Mouse (Mus musculus) naive thymus-derived CD4-positive, alpha-beta T cell, adult 2 months (primary cell): ENCODE data around the gene Rnf224.

Experiments used
- DNase-seq: peaks from one replicate; pipeline ENCODE4 v3.0.0-alpha.2; 2011; ENCODE audit warnings: low read depth

Rnf224 gene

DNA sequence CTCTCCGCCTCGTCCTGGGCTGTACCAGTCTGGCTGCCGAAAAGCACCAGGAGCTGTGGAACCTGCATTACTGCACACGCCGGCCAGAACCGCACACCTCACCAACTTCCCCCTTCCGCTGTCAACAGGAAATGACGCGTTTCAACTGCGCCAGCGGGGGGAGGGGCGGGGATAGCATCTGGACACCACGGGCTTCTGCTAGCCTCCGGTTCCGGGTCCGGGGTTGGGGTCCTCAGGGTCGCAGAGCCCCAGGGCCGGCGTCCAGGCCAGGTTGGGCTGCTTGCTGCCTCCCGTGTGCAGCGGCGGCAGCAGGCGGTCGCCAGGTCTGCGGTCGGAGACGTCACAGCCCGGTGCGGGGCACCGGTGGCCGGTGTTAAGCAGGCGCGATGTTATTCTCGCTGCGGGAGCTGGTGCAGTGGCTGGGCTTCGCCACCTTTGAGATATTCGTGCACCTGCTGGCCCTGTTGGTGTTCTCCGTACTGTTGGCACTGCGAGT is 18.7 kb upstream of the Rnf224 start, which contains the start of gene Tmem203:
TSS of gene Tmem203 (plus strand) at position 156 of the 496 bp plus-strand sequence.
- DNase-seq = peak; percentile 94

DNA sequence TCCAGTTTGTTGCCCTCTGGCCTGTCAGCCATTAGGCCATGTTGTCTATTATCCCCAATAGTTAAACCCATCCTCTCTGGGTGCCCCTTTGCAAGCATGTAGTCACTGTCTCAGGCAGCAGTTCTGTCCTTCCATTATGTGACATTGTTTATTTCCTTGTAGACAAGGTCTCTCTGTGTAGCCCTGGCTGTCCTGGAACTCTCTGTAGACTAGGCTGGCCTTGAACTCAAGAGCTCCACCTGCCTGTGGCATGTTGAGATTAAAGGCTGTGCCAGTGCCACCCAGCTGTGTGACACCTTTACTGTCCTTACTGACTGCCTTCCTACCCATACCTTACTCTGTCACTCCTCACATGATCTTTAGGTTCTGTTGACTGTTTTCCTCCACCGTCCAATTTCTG is 15.7 kb upstream of the Rnf224 start:
- DNase-seq = peak; percentile 61

DNA sequence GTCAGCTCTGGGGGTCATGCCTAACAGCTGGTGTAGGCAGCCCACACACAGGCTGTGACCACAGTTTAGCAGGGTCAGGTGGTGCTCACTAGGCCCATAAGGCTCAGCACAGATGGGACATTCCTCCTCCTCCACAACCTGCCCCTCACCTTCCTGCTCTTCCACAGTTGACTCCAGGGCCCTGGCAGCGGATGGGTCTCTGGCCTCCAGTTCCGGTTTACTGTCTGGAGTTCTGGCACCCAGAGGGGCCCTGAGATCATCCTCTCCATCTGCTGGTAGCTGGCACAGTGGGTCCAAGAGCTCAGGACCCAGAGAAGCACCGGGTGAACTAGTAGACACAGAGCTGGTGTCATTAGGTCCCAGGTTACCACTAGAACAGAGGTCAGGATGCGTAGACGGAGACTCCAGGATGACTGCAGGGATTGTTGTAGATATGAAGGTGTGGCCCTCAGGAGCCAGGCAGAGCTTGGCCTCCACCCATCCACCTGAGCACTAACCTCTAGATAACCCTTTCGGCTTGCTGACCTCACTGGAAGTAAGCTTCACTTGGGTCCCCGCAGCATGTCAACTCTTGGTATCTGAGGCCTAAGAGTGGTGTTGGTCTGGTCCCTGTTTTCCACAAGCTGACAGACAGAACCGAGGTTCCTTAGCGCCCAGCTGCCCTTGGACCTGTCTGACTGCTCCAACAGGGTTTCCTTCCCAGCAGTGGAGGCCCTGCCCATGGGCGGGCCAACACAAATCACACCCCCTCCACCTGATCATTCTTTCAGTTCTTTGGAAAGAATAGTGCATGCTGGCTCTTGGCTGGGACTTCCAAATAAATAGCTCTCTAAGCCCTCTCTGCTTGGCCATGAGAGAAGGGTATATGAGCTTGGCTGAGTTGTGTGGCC is 9.8 kb upstream of the Rnf224 start, which contains the start of gene AL732309.1:
TSS of gene AL732309.1 (minus strand) at position 681 of the 890 bp plus-strand sequence.
- no peak for DNase-seq

DNA sequence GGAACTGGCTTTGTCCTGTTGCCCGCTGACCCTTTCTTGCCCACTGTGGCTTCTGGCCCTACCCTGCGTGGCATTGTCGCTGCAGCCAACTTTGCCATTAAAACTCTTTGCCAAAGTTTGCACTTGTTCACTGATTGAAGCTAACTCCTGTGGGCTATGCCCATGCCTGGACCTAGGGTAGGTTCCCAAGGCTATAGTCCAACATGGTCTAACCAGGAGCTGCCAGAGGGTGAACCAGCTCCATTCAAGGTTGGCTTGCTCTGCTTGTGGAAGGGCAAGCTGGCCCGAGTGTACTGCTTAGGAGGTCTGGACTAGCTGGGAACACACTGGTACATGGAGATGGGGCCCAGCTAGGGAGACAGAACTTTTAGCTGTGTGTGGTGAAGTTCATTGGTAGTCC is 7.6 kb upstream of the Rnf224 start:
- no peak for DNase-seq

DNA sequence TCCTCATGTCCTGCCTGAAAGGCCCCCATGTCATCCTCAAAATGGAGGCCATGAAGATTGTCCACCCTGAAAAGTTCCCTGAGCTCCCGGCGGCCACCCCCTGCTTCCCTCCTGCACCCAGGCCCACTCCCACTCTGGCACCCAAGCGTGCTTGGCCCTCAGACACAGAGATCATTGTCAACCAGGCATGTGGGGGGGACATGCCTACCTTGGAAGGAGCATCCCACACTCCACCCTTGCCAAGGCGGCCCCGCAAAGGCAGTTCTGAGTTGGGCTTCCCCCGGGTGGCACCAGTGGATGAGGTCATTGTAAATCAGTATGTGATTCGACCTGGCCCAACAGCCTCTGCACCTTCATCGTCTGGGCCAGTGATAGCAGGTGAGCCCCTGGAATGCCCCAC is 6.8 kb upstream of the Rnf224 start:
- no peak for DNase-seq

DNA sequence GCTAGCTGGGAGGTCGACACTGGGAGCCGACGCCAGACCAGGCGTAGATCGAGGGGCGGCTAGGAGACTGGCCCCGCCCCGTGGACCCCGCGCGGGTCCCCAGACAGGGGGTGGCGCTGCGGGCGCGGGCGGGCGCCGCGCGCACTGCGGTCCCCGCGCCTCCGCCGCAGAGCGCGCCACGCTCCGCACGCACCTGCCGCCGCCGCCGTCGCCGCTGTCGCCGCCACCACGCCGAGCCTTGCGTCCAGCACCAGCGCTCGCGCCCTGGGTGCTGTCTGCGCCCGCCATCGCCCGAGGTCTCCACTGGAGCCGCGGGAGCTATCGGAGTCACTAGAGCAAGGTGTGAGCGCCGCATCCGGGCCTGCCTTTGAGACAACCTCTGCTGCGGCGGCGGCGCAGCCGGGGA is 5.5 kb upstream of the Rnf224 start, which contains the start of the genes Rnf208 and Cysrt1:
TSS of gene Rnf208 (plus strand) at position 155 of the 406 bp plus-strand sequence.
TSS of gene Cysrt1 (minus strand) at position 352 of the 406 bp plus-strand sequence.
- peak; percentile 48 for DNase-seq

DNA sequence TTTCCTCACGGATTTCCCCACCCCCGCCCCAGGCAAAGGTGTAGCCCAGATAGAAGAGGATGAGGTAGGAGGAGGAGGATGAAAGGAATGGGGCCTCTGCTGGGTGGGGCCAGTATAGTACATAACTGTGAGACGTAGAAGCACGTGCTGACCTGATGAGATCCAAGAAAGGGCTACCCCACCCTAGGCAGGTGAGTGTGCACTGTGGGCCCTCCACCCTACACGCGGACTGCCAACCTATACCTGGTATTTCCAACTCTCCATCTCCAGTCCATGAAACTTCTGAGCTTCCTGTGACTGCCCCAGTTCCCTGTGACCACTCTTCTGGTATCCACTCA is 4.8 kb upstream of the Rnf224 start:
- DNase-seq = peak; percentile 45

DNA sequence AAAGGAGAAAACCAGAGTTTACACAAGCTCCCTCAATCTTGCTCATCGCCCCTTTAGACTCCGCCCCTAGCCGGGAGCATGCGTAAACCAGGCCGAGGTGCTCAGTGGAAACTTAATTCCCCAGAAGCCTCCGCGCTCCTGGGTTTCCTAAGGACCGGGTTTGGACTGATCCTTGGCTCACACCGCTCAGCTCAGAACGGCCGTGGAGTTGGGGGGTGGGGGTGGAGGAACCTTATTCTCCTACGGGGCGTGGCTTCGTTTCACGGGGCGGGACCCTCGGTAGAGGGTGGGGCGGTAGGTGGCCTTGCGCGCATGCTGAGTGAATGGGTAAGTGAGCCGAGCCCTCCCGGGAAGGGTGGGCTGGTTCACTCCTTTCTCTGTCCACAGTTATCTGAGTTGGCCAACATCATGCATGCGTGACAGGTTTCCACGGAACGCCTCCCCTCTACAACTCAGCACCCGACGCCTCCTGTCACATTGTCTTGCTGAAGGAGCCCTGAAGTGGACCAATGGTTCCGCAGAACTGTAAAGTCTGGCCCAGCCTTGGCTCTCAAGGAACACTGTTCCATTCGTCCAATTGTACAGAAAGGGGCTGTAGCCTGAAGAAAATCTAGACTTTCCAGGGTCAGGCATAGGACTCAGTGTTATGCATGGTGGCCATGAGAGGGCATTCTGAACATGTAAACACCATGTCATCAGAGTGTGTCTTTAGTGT is 4.3 kb upstream of the Rnf224 start:
- DNase-seq = peak; percentile 75

DNA sequence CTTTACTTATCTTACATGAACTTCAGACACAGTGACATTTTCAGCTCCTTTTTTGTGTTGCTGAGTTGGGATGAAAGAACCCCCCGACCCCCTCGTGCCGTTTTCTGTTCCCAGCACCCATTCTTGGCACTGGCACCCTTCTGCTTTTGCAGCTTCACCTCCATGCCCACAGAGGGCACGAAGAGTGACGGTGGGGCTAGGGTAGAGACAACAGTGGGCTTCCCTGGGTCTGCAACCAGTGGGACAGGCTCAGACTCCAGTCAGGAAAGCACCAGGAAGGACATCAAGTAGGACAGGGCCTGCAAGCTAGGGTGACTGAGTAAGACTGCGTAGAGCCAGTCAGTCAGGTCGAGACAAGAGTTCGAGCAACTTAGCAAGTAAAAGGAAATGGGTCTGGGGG is 3.7 kb upstream of the Rnf224 start:
- no peak for DNase-seq

DNA sequence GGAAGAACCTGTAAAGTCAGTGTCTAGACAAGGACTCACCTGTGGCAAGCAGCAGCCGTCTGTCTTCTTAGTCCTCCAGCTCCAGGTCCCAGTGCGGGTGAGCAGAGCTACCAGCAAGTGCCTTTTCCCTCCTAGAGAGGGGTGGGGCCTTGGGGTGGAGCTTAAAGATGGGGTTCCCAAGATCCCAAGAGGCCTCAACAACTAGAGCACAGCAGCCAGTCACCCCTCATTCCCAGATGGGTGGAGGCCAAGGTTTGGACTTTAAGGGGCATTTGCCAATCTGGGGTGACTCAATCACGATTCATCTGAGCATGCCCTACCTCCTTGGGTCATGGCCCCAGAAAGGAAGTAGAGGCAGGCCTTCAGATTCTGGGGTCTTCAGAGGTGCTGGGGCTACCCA is 3.2 kb upstream of the Rnf224 start:
- no peak for DNase-seq

DNA sequence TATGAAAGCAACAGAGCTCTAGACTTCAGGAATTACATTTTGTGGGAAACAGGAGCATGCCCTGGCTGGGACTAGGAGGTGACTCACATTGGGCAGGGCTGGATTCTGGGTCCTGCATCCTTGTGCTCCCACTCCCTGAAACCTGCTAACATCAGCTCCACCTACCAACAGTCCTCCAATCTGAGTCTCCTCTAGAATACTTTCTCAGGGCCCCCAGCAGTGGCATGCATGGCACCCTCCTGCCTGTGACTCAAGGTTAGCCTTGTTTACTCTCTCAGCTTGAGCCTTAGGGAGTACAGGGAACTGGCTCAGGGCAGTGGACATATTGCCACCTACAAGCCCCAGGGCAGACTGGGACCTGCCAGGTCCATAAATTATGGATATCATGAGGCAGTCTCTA is 1.5 kb upstream of the Rnf224 start:
- DNase-seq = no peak

DNA sequence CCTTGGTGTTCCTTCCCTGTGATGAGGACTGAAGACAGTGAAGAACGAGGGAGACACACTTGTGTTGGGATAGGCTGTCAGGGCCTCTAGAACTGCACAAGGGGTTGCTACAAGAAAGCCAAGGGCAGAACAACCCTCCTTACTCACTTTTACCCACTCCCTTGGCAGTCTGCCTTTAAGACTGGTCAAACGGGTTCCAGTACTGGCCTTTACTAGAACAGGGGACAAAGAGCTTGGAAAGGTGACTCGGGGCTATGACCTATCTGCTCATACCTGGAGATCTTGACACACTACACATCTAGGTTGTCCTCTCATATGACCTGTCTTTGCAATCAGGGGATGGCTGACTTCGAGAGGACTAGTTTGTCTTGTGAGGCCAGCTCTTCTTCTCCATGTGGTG is 935 bp upstream of the Rnf224 start:
- no peak for DNase-seq

DNA sequence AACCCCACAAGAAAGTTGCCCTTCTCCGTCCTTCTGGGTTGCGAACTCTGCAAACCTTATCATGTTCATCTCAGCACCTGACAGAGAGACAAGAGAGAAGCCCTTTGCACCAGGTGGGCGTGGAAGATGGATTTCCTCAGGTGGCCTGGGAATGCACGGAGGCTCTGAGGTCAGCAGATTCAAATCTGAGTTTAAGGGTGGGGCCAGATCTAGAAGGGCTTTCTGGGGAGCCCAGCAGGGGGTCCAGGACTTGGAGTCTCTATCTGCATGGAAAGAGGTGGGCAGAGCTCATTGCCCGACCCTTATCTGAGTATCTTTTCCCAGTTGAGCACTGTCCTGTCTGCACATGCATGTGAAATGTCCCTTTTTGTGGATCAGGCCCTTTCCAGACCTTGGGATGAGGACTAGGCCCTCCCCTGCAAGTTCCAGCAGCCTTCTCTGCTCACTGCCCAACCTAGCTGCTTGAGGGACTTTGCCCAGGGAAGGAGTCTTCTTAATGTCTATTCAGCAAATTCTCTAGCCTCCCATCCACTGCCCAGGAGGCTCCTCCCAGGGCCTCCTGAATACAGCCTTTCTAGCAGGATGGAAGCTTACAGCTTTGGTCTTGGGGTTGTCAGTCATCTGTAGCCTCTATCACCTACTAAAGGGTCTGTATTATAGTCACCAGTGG is 1.9 kb downstream of the Rnf224 start:
- no peak for DNase-seq

DNA sequence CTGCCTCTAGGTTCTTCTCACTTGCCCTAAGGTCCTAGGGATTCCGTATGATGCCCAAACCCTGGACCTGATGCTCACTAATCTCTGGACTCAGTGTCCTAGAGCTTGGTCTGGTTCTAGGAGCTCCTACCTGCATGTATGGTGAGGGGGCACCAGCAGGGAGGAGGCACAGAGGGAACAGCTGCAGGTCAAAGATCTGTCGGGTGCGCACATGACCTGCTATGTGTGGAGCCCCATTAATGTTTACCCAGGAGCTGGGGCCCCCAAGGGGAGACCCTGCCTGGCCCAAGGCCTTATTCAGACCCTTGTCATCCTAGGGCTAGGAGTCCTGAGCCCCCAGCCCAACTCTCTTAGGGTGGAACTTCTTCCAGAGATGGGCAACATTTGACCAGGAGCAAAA is 2.5 kb downstream of the Rnf224 start, which contains the start of gene Slc34a3:
TSS of gene Slc34a3 (minus strand) at position 315 of the 400 bp plus-strand sequence.
- no peak for DNase-seq

DNA sequence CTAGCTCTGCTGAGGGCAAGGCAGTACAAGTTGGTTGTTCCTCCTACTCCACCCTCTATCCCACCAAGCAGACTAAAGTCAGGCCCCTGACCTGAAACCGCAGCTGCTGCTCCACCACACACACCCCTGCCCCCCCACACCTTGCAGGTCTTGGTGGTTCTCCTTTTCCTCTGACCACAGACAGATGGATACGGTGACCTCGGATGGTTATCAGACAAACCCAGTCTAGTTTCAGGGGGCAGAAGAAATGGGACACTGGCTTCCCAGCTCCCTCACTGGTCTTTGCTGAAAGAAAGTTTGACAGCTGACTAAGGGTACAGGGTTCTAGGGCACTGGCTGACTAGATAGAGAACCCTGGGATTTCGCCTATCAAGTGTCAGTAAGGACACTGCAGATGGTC is 3.2 kb downstream of the Rnf224 start:
- no peak for DNase-seq

DNA sequence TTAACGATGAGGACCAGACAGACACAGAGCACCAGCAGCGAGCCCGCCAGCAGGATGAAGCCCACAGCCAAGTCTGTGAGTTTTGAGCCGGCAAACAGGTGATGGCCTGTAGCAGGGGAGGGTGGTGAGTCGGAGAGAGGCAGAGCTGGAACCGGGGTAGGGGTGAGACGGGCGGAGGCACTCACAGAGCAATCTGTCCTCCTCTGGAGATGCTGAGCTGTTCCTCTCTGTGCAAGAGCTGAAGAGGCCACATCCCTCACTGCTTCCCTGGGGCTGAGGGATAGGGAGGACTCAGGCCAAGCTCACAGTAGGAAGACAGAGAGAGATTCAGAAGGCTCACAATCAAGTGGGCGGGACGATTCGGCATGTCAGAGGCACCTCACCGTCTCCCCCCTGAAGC is 5.5 kb downstream of the Rnf224 start:
- no peak for DNase-seq

DNA sequence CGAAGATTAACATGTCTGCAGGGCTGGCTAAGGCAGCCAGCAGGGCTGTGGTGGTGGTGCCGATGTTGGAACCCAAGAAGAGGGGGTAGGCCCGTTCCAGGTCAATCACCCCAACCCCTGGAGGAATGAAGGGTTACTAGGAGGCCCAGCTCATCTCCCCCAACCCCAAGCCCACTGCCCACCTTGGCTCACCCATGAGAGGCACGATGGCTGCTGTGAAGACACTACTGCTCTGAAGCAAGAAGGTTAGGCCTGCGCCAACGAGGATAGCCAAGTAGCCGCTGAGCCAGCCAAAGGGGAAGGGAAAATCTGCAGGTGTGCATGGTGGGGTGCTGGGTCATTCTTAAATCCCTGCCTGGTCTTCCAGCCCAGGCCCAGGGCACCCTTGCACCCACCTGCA is 6.0 kb downstream of the Rnf224 start:
- no peak for DNase-seq

DNA sequence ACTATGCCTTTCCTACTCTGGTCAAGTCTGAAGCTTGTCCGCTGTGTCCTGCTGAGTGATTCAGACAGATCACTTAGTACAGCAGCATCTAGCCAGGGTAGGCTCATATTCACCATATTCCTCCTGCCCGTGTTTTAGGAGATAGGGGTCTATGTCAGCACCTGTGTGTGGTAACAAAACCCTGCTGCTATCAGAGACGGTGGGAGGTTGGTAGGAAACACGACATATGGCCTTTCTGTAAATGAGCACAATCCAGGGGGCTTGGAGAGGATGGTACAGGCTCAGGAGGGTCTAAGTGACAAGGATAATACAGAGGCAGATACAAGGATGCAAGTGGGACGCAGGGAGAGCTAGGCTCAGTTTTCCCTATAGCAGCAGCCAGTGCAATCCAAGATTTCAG is 7.0 kb downstream of the Rnf224 start:
- DNase-seq = no peak

DNA sequence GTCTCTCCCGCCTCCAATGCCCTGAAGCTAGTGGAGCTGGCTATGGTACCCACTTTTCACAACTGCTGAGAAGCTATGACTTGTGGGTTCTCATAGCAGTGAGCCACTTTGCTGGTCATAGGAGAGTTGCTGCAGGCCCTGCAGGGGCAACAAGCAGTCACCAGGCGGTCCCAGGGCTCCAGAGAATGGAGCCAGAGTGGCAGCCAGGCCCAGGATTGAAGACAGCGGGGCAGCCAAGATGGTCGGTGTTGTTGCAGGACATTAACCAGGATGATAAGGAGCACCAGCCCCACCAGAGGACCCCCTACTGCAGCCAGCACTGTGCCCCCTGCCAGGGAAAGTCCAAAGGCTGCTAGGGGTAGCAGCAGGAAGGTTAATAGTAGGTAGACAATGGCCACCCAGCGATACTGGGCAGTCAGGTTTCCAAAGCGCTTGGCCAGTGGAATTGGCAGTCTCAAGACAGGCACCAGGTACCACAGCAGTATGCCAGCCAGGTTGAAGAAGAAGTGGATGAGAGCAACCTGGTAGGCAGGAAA is 7.5 kb downstream of the Rnf224 start:
- DNase-seq = no peak

DNA sequence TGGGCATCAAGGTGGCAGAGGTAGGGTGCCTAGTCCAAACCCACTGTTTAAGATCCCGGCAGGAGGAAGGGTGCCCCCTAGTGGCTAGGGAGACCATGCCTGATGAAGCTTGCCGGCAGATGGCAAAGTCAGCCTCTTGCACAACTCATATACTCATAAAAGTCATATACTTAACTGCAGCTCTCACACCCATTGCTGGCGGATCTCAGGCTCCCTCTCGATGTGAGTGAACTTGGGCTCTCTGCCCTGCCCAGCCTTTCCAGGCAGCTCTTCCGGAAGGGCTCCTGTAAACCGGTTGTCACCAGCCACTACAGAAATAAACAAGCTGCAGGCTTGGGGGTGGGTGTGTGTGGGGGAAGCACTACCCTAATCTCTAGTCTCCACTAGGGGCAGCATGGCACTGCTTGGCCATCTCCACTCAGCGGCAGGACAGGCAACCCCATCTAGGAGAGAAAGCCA is 8.1 kb downstream of the Rnf224 start:
- peak; percentile 94 for DNase-seq

DNA sequence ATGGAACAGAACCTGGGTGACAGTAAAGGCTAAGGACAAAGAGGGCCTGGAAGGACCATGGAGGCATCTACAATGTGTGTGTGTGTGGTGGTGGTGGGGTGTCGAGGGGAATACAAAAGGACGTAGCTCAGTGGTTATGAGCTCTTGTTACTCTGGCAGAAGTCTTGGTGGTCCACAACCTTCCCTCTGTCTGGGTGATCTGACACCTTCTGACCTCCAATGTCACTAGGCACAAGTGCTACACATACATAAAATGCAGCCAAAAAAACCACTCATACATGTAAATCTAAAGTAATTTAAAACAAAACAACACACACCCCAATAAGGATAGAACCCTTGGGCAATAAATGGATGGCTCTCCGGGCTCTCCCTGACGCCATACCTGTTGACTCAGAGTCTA is 9.2 kb downstream of the Rnf224 start:
- DNase-seq = peak; percentile 26

DNA sequence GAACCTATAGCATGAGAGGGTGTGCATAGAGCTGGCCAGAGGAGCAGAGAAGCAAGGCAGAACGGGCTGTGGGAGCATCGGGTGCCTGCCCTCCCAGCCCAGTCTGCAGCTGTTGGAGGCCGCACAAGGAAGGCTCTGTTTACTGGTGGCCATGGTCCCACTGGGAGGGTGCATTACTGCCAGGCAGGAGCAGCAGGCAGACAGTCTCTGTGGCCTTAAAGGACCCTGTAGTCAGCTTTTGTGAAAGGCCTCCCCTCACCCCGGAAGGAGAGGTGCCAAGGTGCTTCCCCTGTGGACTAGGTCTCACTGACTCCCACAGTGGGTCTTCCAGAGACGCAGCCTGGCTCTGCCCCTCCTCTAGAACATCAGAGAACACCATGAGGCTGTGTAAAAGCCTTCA is 9.7 kb downstream of the Rnf224 start:
- DNase-seq = no peak
